Mouse (Mus musculus) testis, adult 2 months (tissue): Measurements from ENCODE around the gene Foxp1. TPM values are rescaled to one million over a fixed set of nuclear protein-coding genes. Genes with fewer than 3 reads are reported as not detected.

Experiments
- H3K27ac ChIP-seq: fragments of 200-500 bp; 2 replicates; pipeline ENCODE4 v1.5.1; 2012; ENCODE audit warnings: low read depth, low read length; ENCODE audit not compliant: control insufficient read depth, insufficient read depth
- H3K27me3 ChIP-seq: fragments of 200-500 bp; 2 replicates; pipeline ENCODE4 v1.6.1; 2012; ENCODE audit warnings: mild to moderate bottlenecking, low read length, moderate library complexity; ENCODE audit not compliant: control insufficient read depth, insufficient read depth
- H3K36me3 ChIP-seq: fragments of 200-500 bp; 2 replicates; pipeline ENCODE4 v1.6.1; 2012; ENCODE audit warnings: mild to moderate bottlenecking, low read length; ENCODE audit not compliant: control insufficient read depth, insufficient read depth
- H3K4me1 ChIP-seq: fragments of 200-500 bp; 2 replicates; pipeline ENCODE4 v1.6.1; 2012; ENCODE audit warnings: low read length; ENCODE audit not compliant: control insufficient read depth, insufficient read depth
- H3K4me3 ChIP-seq: fragments of 200-500 bp; 2 replicates; pipeline ENCODE4 v1.5.1; 2012; ENCODE audit warnings: low read depth, mild to moderate bottlenecking, low read length, moderate library complexity, mixed read lengths; ENCODE audit not compliant: control insufficient read depth
- CTCF ChIP-seq: fragments of 200-500 bp; IDR thresholded peaks from 2 replicates; pipeline ENCODE4 v1.5.1; 2012; ENCODE audit warnings: low read depth, mild to moderate bottlenecking, inconsistent platforms, low read length, moderate library complexity; ENCODE audit not compliant: control insufficient read depth, insufficient read depth, insufficient replicate concordance
- POLR2A ChIP-seq: fragments of 200-500 bp; IDR thresholded peaks from 2 replicates; pipeline ENCODE4 v1.6.1; 2012; ENCODE audit warnings: low read depth, mild to moderate bottlenecking, inconsistent platforms, low read length, moderate library complexity; ENCODE audit not compliant: control insufficient read depth
- polyA plus RNA-seq: library from polyadenylated mRNA; depleted of rRNA; stranded (reverse); fragments of >200 nt; gene quantifications from 2 replicates; pipeline ENCODE4 v1.2.3, GENCODE M21; 2012

The Foxp1 gene
- polyA plus RNA-seq, 1 experiment = 34.8 TPM

DNA sequence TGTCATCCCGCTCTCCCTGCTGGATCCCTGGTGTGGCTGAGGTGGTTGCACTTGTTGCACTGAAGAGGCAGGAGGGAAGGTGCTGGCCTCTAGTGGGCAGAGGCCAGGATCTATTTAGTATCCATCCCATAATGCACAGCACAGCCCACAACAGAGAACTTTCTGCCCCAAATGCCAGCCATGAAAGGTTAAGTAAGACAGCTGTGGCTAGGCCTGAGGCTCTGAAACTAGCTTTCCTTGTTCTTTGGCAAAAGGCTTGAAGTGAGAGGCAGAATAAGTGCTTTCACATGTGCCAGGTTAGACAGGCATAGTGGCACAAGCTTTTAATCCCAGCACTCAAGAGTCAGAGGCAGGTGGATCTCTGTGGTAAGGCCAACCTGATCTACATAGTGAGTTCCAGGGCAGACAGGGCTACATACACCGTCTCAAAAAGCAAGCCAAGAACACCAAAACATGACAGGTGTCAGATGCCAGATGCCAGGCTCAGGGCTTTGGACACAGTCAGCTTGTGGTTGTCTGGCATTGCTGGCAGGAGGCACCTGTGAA lies 137.4 kb downstream of the Foxp1 start:
- Histone ChIP-seq H3K4me3 (no peak overlapping the region), H3K27me3 (no peaks in the 10 kb centered on the region), H3K4me1 (no peaks in the 10 kb centered on the region), H3K36me3 (no peaks in the 10 kb centered on the region), H3K27ac (no peak overlapping the region)
- TF ChIP-seq CTCF = peak; percentile 32; the same call in 1 of the 2 replicates
- no peak for TF ChIP-seq POLR2A

DNA sequence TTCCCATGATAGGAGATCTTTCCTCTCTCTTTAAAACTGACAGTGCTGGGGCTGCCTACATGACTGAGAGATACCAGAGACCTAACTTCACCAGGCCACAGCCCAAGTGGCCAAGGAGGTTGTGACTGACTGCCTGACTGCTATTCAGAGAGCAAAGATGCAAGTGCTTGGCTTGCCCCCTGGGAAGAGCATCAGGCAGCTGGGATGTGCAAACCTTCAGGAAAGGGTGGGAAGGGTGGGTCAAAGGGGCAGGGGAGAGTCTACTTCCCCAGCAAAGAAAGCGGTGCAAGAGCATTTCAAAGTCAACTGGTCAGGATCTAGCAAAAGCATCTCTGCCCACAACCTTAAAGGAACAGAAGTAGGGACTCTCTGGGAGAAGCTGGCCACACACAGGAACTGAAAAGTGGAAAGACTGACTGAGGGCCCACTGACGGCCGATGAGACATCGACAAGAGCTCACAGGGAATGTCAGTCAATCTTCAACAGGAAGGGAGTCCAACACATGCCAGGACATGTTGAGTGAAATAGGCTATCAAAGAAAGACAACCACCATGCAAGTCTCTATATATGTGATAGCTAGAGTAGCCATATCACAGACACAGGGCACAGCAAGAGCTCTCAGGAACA lies 138.6 kb downstream of the Foxp1 start:
- no peaks in the 10 kb centered on the region for H3K27me3 ChIP-seq
- H3K4me3 ChIP-seq = no peak overlapping the region
- H3K36me3 ChIP-seq = no peaks in the 10 kb centered on the region
- no peaks in the 10 kb centered on the region for H3K4me1 ChIP-seq
- H3K27ac ChIP-seq = no peak overlapping the region
- no peak for TF ChIP-seq POLR2A
- TF ChIP-seq CTCF = no peak

DNA sequence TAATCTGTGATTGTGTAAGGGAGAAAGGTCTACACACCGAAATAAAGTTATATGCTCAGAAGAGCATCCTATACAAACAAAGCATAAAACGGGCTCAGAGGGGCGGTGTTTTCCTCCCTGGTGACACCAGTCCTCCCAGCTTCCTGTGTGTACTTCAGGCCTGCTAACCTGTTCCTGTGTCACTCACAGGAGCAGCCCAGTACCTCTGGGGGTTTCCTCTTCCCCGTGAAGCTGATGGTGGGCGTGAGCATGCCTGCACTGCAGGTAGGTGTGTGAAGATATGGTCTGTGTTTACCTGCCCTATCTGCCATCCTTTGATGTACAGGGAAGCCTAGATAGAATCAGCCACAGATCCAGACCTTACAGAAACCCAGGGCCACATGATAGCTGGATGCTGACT lies 142.4 kb downstream of the Foxp1 start:
- no peaks in the 10 kb centered on the region for H3K4me1 ChIP-seq
- no peak overlapping the region for H3K27ac ChIP-seq
- no peaks in the 10 kb centered on the region for H3K27me3 ChIP-seq
- TF ChIP-seq POLR2A = no peak
- no peak for TF ChIP-seq CTCF
- no peaks in the 10 kb centered on the region for H3K36me3 ChIP-seq
- no peak overlapping the region for H3K4me3 ChIP-seq

DNA sequence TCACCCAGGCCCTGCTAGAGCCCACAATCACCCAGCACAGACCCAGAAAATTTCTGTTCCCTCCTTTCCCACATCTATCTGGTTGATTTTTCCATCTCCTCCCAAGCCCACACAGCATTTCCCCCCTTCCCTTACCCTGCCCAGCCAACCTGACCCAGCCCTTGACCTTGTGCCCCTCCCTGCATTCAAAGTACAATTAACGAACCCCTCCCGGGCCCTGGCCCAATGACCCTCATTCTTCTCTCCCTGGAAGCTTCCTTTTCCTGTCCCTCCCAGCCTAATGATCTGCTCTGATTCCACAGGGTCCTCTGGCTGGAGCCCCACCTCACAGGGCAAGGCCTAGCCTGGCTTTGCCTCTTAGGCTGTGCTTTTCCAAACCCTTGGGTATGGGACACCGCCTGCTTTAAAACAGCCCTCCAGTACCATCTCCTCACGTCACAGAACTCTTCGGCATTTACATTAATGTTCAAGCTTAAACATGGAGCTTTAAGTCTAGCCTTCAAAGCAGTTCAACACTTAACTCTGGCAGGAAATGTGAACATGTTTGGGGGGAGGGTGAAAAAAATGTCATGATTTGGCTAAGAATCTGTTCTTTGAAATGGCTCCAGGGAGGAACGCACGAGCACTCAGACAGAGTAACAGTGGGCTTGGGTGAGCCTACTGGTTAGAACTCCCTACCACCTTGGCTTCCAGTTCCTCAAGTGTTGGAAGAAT lies 143.4 kb downstream of the Foxp1 start:
- no peaks in the 10 kb centered on the region for H3K4me1 ChIP-seq
- H3K4me3 ChIP-seq = no peak overlapping the region
- TF ChIP-seq POLR2A (no peak), CTCF (no peak)
- H3K27ac ChIP-seq = no peak overlapping the region
- no peaks in the 10 kb centered on the region for H3K36me3 ChIP-seq
- no peaks in the 10 kb centered on the region for H3K27me3 ChIP-seq

DNA sequence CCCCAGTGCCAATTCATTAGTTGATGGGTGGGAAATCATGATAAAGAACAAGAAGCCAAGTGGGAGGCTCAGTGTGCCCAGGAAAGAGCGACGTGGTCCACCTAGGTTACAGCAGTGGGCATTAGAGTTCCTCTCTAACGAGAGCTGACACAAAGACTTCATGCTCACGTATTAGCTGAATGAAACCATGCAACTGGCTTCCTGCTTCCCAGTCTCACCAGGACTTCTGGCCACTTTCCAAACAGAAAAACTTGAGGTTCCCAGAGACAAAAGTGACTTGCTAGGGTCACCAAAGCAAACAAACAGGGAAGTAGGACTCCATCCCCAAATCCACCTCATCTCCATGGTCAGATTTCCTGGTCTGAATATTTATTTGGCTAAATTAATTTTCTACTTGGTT lies 144.8 kb downstream of the Foxp1 start:
- Histone ChIP-seq H3K36me3 (no peaks in the 10 kb centered on the region), H3K27ac (no peak overlapping the region), H3K27me3 (no peaks in the 10 kb centered on the region), H3K4me3 (no peak overlapping the region), H3K4me1 (no peaks in the 10 kb centered on the region)
- no peak for TF ChIP-seq CTCF
- no peak for TF ChIP-seq POLR2A

DNA sequence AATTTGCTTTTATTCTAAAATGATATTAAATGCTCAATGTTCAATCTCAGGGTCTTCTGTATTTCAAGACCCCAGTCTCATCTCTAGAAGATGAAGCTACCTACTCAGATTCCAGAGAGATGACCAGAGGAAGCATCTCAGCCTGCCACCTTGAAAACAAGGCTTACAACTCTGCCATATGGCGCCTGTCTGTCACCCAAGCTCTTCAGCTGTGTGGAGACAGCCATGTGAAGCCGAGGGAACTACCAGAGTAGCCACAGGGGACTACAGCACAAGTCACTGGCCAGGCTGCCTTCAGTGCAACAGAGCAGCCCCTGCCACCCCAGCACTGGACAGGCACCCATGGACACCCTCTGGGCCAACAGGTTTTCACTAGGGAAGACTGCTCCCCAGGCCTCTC lies 145.4 kb downstream of the Foxp1 start:
- no peak for TF ChIP-seq CTCF
- no peak for TF ChIP-seq POLR2A
- no peaks in the 10 kb centered on the region for H3K36me3 ChIP-seq
- no peaks in the 10 kb centered on the region for H3K27me3 ChIP-seq
- H3K4me1 ChIP-seq = no peaks in the 10 kb centered on the region
- H3K27ac ChIP-seq = no peak overlapping the region
- no peak overlapping the region for H3K4me3 ChIP-seq

DNA sequence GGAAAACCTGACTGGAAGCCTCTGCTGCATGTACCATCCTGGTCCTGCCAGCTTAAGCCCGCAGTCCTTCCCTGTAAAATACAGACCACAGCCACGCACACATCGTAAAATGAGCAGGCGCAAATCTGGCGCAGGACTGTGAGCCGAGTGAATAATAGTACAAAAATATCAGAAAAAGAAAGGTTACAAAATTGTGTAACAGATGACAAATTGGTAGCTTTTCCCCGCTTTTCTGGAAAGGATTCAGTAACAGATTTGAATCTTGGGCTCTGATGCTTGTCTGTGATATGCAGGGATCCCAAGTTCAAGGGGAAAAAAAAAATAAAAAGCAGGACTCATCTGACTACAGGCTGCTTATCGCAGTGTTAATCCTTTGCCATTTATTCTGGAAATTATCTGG lies 145.8 kb downstream of the Foxp1 start:
- TF ChIP-seq CTCF = no peak
- TF ChIP-seq POLR2A = no peak
- Histone ChIP-seq H3K36me3 (no peaks in the 10 kb centered on the region), H3K4me1 (no peaks in the 10 kb centered on the region), H3K27me3 (no peaks in the 10 kb centered on the region), H3K4me3 (no peak overlapping the region), H3K27ac (no peak overlapping the region)
